Mouse (Mus musculus): ENCODE measurements around the gene Morn3. TPM values are rescaled to one million over a fixed set of nuclear protein-coding genes. Genes with fewer than 3 reads are reported as not detected.

Morn3 gene
- polyA plus RNA-seq, 1 experiment from 2014 or later, result not detected

Other genes with a start within 250 kb of the Morn3 start
- gene Anapc5, start 225.7 kb downstream of the Morn3 start, polyA plus RNA-seq (2014; fragmentation: Nextera tagmentation; extraction: Ambion mirVana), result 497 and 528 TPM in 2 replicates
- gene Rnf34, start 197.0 kb downstream of the Morn3 start, polyA plus RNA-seq (2014; fragmentation: Nextera tagmentation; extraction: Ambion mirVana), result 54.9 and 65.9 TPM in 2 replicates
- 62.4 and 62.8 TPM in 2 replicates for gene Kdm2b, start 57.2 kb downstream of the Morn3 start, polyA plus RNA-seq (2014; fragmentation: Nextera tagmentation; extraction: Ambion mirVana)
- 8.2 and 10.5 TPM in 2 replicates for gene Orai1, start 31.9 kb downstream of the Morn3 start, polyA plus RNA-seq (2014; fragmentation: Nextera tagmentation; extraction: Ambion mirVana)
- gene Tmem120b, start 21.4 kb upstream of the Morn3 start, polyA plus RNA-seq (2014; fragmentation: Nextera tagmentation; extraction: Ambion mirVana), result 7.6 and 7.9 TPM in 2 replicates
- gene Rhof, start 85.7 kb upstream of the Morn3 start, polyA plus RNA-seq (2014; fragmentation: Nextera tagmentation; extraction: Ambion mirVana), result 1.6 TPM in 2 replicates
- 9.8 and 10.0 TPM in 2 replicates for gene Setd1b, start 95.2 kb upstream of the Morn3 start, polyA plus RNA-seq (2014; fragmentation: Nextera tagmentation; extraction: Ambion mirVana)
- gene Psmd9, start 122.4 kb upstream of the Morn3 start, polyA plus RNA-seq (2014; fragmentation: Nextera tagmentation; extraction: Ambion mirVana), result 59.6 and 60.7 TPM in 2 replicates
- gene Hpd, start 135.7 kb upstream of the Morn3 start, polyA plus RNA-seq (2014; fragmentation: Nextera tagmentation; extraction: Ambion mirVana), result not detected in 2 replicates
- 4.7 and 5.5 TPM in 2 replicates for gene Wdr66, start 205.1 kb upstream of the Morn3 start, polyA plus RNA-seq (2014; fragmentation: Nextera tagmentation; extraction: Ambion mirVana)

Measured in midbrain, embryonic 11.5 days (tissue).